Mouse (Mus musculus): ENCODE measurements around the gene Anxa9.
A peak's percentile ranks its signal among the peaks of the same experiment; 100 is the strongest.

The Anxa9 gene

DNA sequence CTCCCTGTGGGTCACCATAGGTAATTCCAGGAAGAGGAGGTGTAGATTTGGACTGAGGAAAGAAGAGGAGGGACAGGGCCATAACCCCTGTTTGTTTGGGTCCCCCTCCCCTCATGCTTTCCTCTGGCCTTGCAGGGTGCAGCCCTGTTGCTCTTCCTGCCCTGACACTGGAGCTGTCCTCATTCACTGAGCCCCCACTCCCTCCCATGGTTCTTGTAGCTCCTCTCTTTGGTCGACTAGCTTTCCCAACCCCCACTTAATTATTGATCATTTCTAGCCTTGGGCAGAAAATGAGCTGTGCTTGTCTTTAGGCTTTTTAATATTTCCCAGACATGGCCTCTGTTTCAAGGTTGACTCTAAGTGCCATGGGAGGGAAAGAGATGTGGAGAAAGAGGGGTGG lies 22.9 kb downstream of the Anxa9 start:
- DNase-seq (ENCODE audit: low spot score in 2 of 2): no peak

DNA sequence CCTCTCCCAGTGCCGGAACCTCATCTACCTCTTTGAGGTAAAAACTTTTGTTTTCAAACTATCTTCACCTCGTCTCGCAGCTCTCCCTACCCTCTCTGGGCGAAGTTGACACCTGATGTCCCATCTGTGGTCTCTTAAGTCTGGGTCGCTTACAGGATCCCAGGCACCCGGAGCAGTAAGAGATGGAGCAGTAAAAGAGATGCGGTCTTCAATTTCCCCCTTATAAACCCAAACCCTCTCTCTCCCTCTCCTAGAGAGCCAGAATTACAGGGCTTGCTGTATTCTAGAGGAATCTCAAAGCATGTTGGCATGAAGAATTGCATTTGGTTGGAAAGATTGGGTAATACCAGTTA lies 23.4 kb downstream of the Anxa9 start:
- no peak for DNase-seq (ENCODE audit: low spot score in 2 of 2)

DNA sequence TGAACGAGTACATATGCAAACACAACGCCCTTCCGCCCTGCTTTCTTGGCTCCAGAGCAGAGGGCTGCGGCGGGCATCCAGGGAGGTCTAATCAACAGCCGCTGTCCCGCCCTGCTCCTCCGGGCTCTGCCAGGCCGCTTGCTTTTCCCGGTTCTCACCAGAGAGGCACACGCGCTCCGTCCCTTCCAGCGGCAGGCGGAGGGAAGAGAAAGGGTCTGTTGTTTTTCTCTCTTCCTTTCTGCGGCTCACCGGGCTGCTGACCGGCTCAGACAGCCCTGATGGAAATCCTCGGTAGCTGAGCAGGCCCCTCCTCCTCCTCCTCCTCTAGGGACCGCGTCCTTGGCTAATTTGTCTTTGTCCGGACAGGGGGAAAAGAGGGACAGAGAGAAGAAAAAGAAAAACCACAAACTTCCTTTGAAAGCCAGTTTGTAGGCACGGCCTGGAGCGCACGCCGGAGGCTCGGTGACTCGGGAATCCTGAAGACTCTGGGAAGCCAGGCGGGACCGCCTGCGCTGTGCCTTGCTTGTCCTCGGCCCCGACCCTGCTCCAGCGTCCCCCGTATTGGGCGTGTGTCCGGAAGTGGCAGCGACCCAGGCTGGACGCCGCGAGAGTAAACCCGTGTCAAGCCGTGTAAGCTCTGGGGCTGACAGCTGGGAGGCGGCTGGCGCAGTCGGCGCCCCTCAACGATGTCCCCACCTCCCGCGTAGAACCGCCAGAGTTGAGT lies 23.9 kb downstream of the Anxa9 start:
- DNase-seq (ENCODE audit: low spot score in 2 of 2): peak in 1 of 2 experiments; percentile 71

DNA sequence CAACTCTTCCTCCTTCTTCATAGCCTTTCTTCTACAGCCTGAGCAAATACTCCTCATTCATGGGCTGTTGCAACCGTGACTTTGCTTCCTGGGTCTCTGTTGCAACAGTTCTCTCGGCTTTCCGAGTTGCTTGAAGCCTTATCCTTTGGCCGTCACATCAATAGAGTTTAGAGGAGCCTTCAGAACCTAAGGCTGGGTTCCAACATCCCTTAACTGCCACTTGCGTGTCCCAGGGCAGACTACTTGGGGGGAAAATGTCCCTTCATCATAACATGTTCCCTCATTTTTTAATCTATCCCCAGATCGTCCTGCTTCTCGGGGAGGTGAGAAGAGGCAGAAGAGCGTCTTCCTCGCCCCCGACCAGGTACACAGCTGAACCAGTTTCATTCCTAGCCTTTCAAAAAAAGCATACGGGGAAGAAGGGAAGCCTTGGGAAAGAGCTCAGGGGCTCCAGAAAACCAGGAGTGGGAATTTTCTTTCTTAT lies 24.6 kb downstream of the Anxa9 start:
- peak in 1 of 2 experiments; percentile 37 for DNase-seq (ENCODE audit: low spot score in 2 of 2)

DNA sequence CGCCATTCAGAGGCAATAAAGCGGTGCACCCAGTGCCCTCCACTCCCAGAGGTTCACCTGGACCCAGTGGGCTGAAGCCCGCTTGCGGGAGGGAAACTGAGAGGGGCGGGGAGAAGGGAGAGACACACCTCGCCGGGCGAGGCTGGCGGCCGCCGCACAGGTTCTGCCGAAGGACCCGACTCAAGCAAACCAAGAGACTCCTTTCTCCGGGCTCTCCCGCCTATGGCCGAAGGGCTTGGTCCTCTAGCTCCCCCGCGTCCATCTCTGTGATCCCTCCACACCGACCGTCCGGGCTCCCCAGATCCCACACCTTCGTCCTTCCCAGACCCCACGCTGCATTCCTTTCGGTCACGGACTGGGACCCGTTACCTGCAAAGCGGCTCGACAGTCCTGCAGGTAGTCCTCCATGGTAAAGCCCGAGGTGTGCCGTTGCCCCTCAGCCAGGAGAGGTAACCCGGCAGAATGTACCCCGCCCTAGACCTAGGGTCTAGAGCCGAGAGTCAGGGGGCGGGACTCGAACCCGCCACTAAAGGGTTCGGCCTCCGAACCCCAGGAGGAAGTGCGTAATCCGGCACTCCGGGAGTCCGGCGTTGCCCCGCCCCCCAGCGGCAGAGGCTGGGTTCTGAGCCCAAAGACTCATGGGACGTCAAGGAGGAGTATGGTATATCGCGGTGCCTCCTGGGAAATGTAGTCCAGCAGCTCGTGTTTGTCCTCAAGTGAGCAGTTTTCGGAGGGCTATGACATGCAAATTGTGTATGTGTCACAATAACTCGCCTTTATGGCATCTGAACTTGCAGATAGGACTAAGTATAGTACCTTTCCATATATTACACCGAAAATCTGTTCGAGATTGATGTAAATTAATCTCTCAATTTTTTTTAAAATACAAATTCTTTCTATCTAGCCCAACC lies 25.5 kb downstream of the Anxa9 start, which contains the start of the genes Mindy1 and Prune1:
TSS of gene Mindy1 (plus strand) at position 130 of the 911 bp plus-strand sequence.
TSS of gene Prune1 (minus strand) at position 861 of the 911 bp plus-strand sequence.
- DNase-seq (ENCODE audit: low spot score in 2 of 2): peak; percentile 96 to 99

DNA sequence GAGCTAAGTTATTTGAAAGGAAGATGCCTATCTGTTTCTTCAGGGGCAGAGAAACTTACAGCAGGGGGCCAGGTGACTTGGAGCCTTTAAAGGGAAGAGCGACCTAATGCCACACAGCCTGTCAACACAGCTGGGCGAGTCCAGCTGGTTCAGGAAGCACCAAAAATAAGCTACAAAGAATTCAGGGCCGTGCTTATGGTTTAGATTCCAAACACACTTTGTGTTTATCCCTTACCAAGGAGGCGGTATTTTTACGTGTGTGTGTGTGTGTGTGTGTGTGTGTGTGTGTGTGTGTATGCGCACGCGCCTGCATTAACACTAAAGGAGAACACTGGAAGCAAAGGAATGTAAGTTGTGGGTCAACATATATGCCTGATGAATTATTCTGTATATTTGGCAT lies 26.2 kb downstream of the Anxa9 start:
- DNase-seq (ENCODE audit: low spot score in 2 of 2): no peak

DNA sequence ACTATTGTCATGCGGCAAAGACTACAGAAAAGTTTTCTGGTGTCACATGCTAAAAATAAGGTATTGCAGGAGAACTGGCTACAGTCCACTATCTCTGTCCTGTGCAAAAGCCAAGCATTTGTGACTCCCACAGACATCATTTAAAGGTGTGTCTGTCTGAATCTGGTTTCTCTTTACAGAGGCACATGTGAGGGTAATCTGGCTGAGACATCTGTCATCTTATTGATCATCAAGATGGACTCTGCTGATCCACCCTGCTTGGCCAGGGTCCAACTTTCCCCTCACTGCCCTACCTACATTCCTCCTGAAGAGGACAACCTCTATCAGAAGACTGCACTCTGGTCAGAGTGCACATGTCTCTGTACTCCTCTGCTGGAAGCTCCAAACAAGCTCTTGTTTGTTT lies 29.8 kb downstream of the Anxa9 start:
- no peak for DNase-seq (ENCODE audit: low spot score in 2 of 2)

DNA sequence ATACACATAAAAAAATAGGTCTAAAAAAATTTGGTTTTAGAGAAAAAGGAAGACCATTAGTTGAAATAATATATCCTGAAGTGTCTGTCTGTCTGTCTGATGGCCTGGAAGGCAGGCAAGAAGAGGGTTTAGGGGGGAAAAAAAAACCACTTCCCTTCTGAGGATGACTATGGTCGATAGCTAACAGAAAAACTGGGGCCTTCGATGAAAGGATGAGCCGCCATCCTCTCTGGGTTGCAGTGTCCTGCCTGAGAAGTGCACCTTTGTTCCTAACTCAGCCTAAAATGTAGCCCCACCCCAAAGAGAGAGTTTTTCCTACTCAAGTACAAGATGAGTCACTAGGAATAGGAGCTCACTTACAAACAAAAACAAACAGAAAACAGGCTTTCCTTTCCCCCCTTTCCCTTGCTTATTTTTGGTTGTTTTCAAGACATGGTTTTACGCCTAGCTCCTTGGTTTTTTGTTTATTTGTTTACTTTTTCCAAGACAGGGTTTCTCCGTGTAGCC lies 30.5 kb downstream of the Anxa9 start:
- DNase-seq (ENCODE audit: low spot score in 2 of 2): no peak

DNA sequence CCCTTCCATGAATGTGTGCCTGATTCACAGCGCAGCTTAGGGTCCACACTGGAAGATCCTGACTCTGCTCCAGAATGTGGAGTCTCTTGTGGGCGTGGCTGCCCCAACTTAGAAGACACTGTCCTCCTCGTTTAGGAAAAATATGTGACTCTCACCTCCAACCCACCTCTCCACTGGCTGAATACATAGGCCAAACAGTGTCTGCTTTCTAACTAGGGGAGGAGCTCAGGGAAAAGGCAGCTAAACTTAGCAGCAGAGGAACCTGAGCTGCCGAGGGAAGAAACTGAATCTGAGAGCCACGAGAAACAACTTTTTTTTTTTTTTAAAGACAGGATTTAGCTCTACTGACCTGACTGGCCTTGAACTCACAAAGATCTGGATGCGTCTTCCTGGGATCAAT lies 31.8 kb downstream of the Anxa9 start:
- DNase-seq (ENCODE audit: low spot score in 2 of 2): no peak

DNA sequence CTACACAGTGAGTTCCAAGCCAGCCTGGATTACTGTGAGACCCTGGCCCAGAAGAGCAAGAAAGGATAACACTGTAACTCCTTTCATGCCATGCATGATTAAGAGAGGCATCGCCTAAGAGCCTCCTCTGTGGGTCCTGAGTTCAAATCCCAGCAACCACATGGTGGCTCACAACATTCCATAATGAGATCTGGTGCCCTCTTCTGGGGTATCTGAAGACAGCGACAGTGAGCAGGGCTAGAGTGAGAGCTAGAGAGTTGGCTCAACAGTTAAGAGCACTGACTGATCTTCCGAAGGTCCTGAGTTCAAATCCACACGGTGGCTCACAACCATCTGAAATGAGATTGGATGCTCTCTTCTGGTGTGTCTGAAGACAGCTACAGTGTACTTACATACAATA lies 32.5 kb downstream of the Anxa9 start:
- DNase-seq (ENCODE audit: low spot score in 2 of 2): no peak

DNA sequence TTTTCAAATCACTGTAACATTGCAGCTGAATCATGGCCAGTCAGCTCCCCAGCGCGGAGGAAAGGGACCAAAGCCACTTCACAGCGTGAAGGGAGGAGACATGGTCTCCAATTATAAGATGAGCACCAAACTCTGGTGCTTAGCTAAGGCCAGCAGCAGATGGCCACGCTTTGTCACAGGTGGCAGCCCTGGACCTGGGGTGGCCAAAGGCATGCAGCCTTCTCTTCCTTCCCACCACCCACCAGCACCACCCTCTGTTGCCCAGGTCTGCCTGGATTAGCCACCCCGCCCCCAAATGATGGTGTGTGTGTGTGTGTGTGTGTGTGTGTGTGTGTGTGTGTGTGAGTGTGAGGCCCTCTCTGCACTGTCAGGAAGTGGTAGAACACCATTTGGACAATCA lies 33.5 kb downstream of the Anxa9 start:
- DNase-seq (ENCODE audit: low spot score in 2 of 2): no peak

DNA sequence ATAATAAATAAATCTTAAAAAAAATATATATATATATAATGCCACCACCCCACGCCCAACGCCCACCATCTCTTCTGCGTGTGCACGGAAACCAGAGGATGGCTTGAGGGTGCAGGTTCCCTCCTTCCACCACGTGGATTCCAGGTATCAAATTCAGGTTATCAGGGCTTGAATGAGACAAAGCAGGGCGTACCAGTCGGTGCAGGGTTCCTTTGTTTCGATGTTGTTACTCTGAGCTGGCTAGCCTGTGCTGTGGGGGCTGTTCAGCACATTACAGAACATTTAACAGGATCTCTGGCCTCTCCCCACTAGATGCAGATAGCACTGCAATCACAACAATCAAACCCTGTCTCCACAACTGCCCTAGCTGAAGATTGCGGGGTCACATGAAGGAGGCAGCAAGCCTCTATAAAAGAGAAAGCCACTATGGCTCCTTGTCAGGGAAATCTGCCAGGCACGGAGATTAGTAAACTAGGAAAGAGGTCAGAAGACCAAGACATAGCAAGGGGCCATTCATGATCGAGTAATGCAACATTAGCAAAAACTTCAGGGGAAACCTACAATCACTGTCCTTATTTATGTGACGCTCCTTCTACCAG lies 36.1 kb downstream of the Anxa9 start:
- no peak for DNase-seq (ENCODE audit: low spot score in 2 of 2)

DNA sequence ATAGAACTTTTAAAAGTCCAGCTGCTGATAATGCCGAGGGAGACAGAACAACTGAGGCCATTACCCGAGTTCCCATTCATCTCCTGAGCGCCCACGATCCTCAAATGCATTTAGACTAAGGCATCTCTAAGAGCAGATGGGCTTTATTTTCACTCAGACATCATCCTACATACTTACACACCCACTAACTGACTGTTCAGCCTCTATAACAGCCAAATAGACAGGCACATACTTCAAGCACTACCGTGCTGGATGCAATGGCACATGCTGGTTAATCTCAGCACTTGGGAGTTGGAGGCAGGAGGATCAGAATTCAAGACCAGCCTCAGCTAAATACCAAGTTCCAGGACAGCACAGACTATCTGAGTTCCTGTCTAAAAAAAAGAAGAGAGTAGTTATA lies 37.2 kb downstream of the Anxa9 start:
- peak in 1 of 2 experiments; percentile 25 for DNase-seq (ENCODE audit: low spot score in 2 of 2)

DNA sequence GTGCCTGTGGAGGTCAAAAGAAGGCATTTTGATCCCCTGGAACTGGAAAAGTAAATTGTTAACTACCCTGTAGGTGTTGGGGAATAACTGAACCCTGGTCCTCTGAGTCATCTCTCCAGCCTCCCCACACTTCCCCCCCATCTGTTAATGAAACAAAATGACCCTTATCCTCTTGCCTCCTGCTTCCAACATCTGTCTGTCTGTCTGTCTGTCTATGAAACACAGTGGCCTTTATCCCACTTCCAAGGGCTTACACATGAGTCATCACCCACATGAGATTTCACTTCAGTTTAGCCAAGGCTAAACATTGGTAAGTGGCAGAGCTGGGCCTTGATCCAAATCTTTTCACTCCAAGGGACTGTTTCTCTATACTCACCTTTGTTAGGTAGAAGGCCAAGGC lies 39.1 kb downstream of the Anxa9 start:
- DNase-seq (ENCODE audit: low spot score in 2 of 2): no peak

DNA sequence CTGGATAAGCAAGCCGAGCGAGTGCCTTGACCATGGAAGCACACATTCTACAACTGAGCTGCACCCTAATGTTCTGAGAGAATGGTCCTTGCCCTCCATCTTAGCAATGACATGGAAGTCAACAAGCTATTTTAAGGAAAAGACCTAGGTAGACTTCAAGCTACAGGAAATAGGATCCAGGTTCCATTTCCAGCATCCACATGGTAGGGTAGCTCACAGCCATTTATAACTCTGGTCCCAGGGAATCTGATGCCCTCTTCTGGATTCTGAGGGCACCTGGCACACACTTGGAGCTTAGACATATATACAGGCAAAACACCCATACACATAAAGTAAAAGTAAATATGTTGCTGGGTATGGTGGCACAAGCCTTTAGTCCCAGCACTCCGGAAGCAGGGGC lies 40.9 kb downstream of the Anxa9 start:
- no peak for DNase-seq (ENCODE audit: low spot score in 2 of 2)

DNA sequence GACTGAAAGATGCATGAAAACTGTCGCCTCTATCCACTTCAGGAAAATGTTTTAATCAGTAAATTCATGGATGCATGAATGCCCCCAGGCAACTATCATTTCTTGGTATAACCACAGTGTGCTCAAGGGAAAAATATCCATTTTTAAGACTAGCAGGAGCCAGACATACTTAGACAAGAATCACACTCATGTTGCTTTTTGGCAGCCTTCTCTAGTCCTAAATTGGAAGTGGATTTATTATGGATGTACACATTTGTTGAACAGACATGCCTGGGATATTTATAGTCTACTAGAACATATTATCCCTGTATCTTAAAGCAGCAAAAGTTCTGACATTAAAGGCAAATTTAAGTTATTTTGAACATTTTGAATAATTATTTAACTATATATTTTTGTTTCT lies 42.3 kb downstream of the Anxa9 start:
- DNase-seq (ENCODE audit: low spot score in 2 of 2): no peak

DNA sequence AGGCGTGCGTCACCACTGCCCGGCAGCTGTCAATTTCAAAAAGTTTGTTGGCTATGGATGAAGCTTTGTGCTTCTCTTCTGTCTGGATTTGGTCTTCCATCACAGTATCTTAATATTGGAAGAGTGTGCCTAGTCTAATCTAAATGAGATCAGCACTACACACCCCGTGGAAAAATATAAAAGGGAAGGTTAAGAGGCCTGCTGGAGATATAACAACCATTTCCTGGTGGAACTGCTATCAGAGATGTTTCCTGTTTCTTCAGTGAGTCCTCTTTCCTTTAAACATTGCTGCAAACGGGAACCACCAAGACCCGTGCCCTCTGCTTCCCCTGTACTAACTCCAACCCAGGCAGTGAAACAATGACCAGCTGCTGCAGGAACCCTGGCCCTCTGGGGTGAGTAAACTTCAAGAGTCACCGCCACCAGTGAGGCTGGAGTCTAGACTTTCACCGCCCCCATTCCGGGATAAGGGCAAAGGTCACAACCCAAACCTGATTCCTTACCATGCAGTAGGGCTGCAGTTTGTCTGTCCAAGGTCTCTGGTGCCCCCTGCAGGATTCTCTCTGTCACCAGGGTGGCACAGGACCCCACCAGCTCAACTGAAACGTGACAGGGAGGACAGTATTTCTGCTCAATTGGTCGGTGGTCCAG lies 43.8 kb downstream of the Anxa9 start:
- DNase-seq (ENCODE audit: low spot score in 2 of 2): peak in 1 of 2 experiments; percentile 65

DNA sequence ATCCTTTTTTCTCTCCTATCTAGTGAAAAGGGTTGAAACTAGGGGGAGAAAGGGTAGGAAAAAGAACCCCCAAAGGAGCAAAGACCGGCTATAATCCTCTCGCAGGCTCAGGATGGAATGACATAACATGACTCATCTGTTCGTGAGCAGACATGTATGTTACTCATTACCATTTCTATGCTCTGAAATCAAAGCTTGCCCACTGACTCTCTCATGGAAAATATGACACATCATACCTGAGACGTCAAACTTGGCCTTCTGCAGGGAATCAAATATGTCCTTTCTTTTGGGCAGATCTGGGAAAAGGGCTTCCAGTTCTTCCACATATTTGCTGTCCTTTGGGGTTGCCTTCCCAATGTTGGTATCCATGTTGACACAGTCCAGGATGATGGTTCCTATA lies 45.0 kb downstream of the Anxa9 start:
- DNase-seq (ENCODE audit: low spot score in 2 of 2): no peak

DNA sequence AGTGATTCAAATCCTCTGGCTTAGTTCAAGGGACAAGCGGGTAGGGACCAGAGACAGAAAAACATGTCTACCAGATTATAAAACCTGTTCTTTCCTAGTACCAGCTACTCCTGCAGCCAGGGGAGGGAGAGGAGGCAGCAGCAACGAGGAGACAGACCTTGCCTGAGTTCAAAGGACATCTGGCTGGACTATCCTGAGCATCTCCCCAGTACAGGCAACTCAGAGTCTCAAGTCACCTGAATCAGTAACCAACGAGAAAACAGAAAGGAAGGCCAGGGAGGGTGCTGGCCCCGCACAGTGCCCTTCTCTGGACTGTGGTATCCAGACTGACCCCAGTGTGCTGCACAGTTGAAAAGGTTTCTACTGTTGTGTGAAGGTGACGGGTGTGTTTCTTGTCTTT lies 50.0 kb downstream of the Anxa9 start:
- DNase-seq (ENCODE audit: low spot score in 2 of 2): no peak

DNA sequence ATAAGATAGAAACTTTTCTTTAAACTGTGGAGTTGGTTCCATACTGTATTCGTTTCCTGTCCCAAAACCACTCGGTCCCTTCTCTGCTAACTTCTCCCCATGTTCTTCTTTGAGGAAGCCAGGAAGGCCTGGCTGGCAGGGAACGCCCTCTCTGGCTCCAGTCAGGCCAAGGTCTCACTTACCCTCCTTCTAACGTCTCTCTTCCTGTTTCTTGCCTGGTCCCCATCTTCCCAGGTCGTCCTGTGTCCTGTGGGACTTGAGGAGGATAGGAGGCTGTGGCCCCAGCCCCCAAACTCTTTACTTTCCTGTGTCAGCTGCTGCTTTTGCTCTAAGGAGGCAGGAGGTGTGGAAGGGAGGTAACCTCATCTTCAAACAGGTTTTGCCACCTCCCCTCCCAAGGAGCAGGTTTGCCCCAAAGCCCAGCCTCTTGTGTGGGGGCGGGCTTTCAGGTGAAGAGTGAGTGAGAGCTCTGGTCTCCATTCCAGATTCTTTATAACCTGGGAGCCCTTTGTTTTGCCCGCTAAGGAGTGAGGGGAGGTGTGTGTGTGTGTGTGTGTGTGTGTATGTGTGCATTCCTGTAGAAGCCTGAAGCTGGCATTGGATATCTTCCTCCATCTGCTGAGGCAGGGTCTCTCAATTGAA lies 56.1 kb downstream of the Anxa9 start, which contains the start of gene Bnipl:
TSS of gene Bnipl (minus strand) at position 411 of the 642 bp plus-strand sequence.
- DNase-seq (ENCODE audit: low spot score in 2 of 2): no peak

DNA sequence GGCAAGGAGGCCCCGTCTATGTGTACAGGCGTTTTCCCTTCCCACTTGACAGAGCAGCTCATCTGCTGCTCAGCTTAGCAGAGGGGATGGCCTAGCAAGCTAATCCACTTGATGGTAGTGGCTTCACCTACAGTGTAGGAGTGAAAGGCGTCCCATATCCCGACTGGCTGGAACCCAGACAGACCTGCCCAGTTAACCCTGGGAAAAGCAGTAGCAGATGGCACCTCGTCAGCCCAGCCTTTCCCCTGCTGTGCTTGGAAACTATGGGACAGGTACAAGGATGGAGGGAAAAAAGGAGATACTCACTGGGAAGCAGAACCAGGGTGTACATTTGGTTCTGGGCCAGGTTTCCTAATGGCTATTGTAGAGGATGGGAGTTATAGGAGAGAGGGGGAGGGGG lies 56.6 kb downstream of the Anxa9 start:
- no peak for DNase-seq (ENCODE audit: low spot score in 2 of 2)

Measured in left cerebral cortex, adult 9 months (tissue).